Mouse (Mus musculus): Measurements from ENCODE around the gene H2afv.

GRCm38 (mm10) chr11:6395565-6395964 is 48.7 kb downstream of the H2afv start:
- TF ChIP-seq CTCF (IDR thresholded peaks at IDR 0.05; ENCODE audit: low read depth, low read length) = no peak
- TF ChIP-seq POLR2A (IDR thresholded peaks at IDR 0.05; ENCODE audit: extremely low read depth, insufficient read depth, low read length) = no peak

All from liver, adult 2 months (tissue).